Mouse (Mus musculus) kidney, adult 2 months (tissue): ENCODE data around the gene Bach2.

Experiments
- CTCF ChIP-seq: fragments of 200-500 bp; conservative IDR thresholded peaks from 2 replicates; pipeline ENCODE4 v1.5.1; 2011; ENCODE audit warnings: low read depth, mild to moderate bottlenecking, control low read depth, low read length, moderate library complexity, mixed read lengths; ENCODE audit not compliant: insufficient read depth, insufficient read length
- POLR2A ChIP-seq: fragments of 200-500 bp; IDR thresholded peaks from one replicate; pipeline ENCODE4 v1.6.1; 2011; ENCODE audit warnings: low read depth, low read length, control low read depth

- TF ChIP-seq CTCF, result no peak
- TF ChIP-seq POLR2A, result no peak
These were observed 227.4 kb downstream of the Bach2 start for GRCm38 (mm10) chr4:32466031-32466430.
